Mouse (Mus musculus): Measurements from ENCODE around the gene Tns3.

- TF ChIP-seq CTCF (IDR thresholded peaks at IDR 0.05; ENCODE audit: low read depth, low read length), result no peak
- no peak for TF ChIP-seq POLR2A (IDR thresholded peaks at IDR 0.05; ENCODE audit: extremely low read depth, insufficient read depth, low read length)
Measured at GRCm38 (mm10) chr11:8582101-8582920, 82.0 kb downstream of the Tns3 start.
